Mouse (Mus musculus): ENCODE data around the gene Phldb1.

- TF ChIP-seq CTCF (IDR thresholded peaks at IDR 0.05; ENCODE audit: control insufficient read depth, insufficient read depth, insufficient replicate concordance, low read depth, low read length): no peak
- TF ChIP-seq POLR2A (IDR thresholded peaks at IDR 0.05; ENCODE audit: control insufficient read depth, low read depth, low read length): no peak
Observed at GRCm38 (mm10) chr9:44772392-44772749, 37.4 kb upstream of the Phldb1 start.

Measured in testis, adult 2 months (tissue).